In the genomic region with DNA sequence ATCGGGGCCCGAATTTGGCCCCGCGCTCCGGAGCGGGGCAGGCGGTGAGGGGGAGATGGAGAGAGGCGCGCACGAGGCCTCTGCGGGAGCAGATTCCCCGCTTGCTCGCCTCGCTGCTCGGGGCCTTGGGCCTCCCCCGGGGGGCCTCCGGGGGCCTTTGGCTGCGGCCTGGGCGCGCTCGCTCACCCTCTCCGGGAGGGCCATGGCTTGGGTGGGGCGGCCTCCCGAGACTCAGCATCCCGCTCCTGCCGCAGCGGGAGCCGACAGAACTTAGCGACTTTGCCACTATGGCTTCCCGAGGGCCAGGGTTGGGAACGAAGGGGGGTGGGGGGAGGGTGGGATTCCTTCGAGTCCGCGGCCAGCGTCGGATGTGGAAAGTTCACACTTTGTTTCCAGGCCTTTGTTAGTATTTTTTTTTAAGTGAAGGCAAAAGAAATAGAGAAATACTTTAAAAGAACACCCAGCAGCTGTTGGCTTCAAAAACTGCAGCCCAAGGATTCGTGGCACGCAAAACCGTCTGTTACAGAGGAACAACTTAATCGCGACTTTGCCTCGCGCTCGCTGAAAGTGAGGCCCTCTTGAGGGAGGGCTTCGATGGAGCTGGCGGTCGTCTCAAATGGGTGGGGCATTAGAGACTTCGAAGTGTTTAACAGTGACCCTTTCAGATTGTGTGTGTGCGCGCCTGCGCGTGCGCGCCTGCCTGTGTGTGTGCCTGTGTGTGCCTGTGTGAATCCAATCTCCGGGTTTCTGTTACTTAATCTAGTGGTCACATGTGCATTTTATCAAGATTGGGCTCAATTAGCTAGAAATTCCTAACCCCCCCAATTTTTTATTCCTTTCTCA, we compare ENCODE assay signal across 8 mouse cellular contexts. TPM values are rescaled to one million over a fixed set of nuclear protein-coding genes. Genes with fewer than 3 reads are reported as not detected.
DNase-seq lines count a peak whose midpoint lies in the region; ATAC-seq and TF ChIP-seq lines count a peak whose summit lies in the region.

No protein-coding gene starts in this region.

- no peaks in the 10 kb centered on the region for H3K9me3 ChIP-seq in kidney, embryonic 14.5 days (ENCODE audit: control insufficient read depth, low read length)
- no peaks in the 10 kb centered on the region for H3K9me3 ChIP-seq in stomach, embryonic 15.5 days

- peaks cover 37% of the 10 kb centered on the region for H3K36me3 ChIP-seq in kidney, embryonic 14.5 days (ENCODE audit: control insufficient read depth, insufficient read depth, low read length)
- 0 out of 2 replicates have a peak, but pooled peaks cover 13% of the 10 kb centered on the region for H3K36me3 ChIP-seq in stomach, embryonic 15.5 days

- peak overlapping the region; percentile 86 for H3K27ac ChIP-seq in bone marrow, adult 2 months (ENCODE audit: control insufficient read depth, insufficient read depth, low read depth, low read length, poor library complexity)
- peak overlapping the region; percentile 95 for H3K27ac ChIP-seq in embryonic fibroblast, embryonic 13.5 days (ENCODE audit: insufficient read depth, low read length)
- H3K27ac ChIP-seq in kidney, embryonic 14.5 days (ENCODE audit: low read depth, low read length) = peak overlapping the region; percentile 100
- peak overlapping the region; percentile 98 for H3K27ac ChIP-seq in stomach, embryonic 15.5 days

- peak overlapping the region; percentile 86 for H3K4me3 ChIP-seq in bone marrow, adult 2 months (replicated peaks; ENCODE audit: control insufficient read depth, low read depth, low read length)
- peak overlapping the region; percentile 96 for H3K4me3 ChIP-seq in embryonic fibroblast, embryonic 13.5 days (ENCODE audit: insufficient read depth, low read length)
- H3K4me3 ChIP-seq in kidney, embryonic 14.5 days (ENCODE audit: low read length) = peak overlapping the region; percentile 98
- H3K4me3 ChIP-seq in stomach, embryonic 15.5 days (replicated peaks) = peak overlapping the region; percentile 88

- ATAC-seq in kidney, embryonic 14.5 days (ENCODE audit: low FRiP score, low TSS enrichment) = peak; percentile 70
- ATAC-seq in stomach, embryonic 15.5 days (ENCODE audit: insufficient read depth, low FRiP score, low read depth) = peak; percentile 72

- under 1% methylated on average over 55 of the region's 55 CpGs for WGBS in bone marrow, adult 2 months
- WGBS in kidney, embryonic 14.5 days = under 1% methylated on average over 55 of the region's 55 CpGs
- under 1% methylated on average over 53 of the region's 55 CpGs for WGBS in stomach, embryonic 15.5 days

- no peak for TF ChIP-seq CTCF in bone marrow, adult 2 months (IDR thresholded peaks at IDR 0.05; ENCODE audit: control insufficient read depth, insufficient read depth, low read length)
- TF ChIP-seq CTCF in embryonic fibroblast, embryonic 13.5 days (IDR thresholded peaks at IDR 0.05; ENCODE audit: borderline replicate concordance, insufficient read depth, low read length) = no peak

- peak overlapping the region; percentile 90 for H3K4me2 ChIP-seq in kidney, embryonic 14.5 days (replicated peaks; ENCODE audit: low read depth, low read length)
- peak overlapping the region; percentile 81 for H3K4me2 ChIP-seq in stomach, embryonic 15.5 days

- peaks cover 1% of the 10 kb centered on the region for H3K4me1 ChIP-seq in bone marrow, adult 2 months (ENCODE audit: control insufficient read depth, insufficient read depth, low read length)
- peaks cover 9% of the 10 kb centered on the region for H3K4me1 ChIP-seq in embryonic fibroblast, embryonic 13.5 days (ENCODE audit: control insufficient read depth, insufficient read depth, low read length)
- peaks cover 26% of the 10 kb centered on the region for H3K4me1 ChIP-seq in kidney, embryonic 14.5 days (ENCODE audit: control insufficient read depth, insufficient read depth, low read length)
- peaks cover 31% of the 10 kb centered on the region for H3K4me1 ChIP-seq in stomach, embryonic 15.5 days

- peak; percentile 18; the same call in 1 of the 2 replicates for TF ChIP-seq POLR2A in bone marrow, adult 2 months (IDR thresholded peaks at IDR 0.05; ENCODE audit: borderline replicate concordance, control insufficient read depth, low read depth, low read length)
- TF ChIP-seq POLR2A in embryonic fibroblast, embryonic 13.5 days (IDR thresholded peaks at IDR 0.05; ENCODE audit: low read depth, low read length) = peak; percentile 94

- DNase-seq in A20 (ENCODE audit: low read depth, low spot score) = peak; percentile 84
- peak; percentile 84 for DNase-seq in heart, adult 9 months (ENCODE audit: low spot score in 2 of 2)
- DNase-seq in liver = peak; percentile 86
- peak; percentile 36 for DNase-seq in natural killer cell, adult 2 months (ENCODE audit: low spot score in 2 of 2)

- H3K27me3 ChIP-seq in kidney, embryonic 14.5 days (ENCODE audit: control insufficient read depth, insufficient read depth, low read length) = no peaks in the 10 kb centered on the region
- H3K27me3 ChIP-seq in stomach, embryonic 15.5 days (replicated peaks) = no peaks in the 10 kb centered on the region

- H3K9ac ChIP-seq in kidney, embryonic 14.5 days (ENCODE audit: low read depth, low read length) = peak overlapping the region; percentile 100
- H3K9ac ChIP-seq in stomach, embryonic 15.5 days = peak overlapping the region; percentile 95

RNA-seq across cellular contexts. Expression of gene Nedd4, which starts 0.8 kb away (rescaled TPM):
- 37.8 and 78.6 TPM in 2 replicates for polyA plus RNA-seq in bone marrow, adult 2 months (2011; ENCODE audit: insufficient read depth, insufficient read length, low replicate concordance, missing spikeins)
- polyA plus RNA-seq in embryonic fibroblast, embryonic 13.5 days (2011; ENCODE audit: insufficient read length, low read depth, missing spikeins) = 1,359 and 1,364 TPM in 2 replicates
- polyA plus RNA-seq in kidney, embryonic 14.5 days (2014; fragmentation: Nextera tagmentation; extraction: Ambion mirVana) = 448 and 806 TPM in 2 replicates
- 502 and 542 TPM in 2 replicates for polyA plus RNA-seq in stomach, embryonic 15.5 days (2015; fragmentation: Nextera tagmentation; extraction: Ambion mirVana)

Comparison
In these comparisons a context has a peak if more than half of its experiments do, and no peak if none do; other contexts are left out.
1. Peak in every context shown above with its lines: DNase-seq, ATAC-seq, H3K4me3 ChIP-seq and H3K27ac ChIP-seq.
2. DNase-seq: peak in every context shown above with its lines; median percentile 86 in liver; 84 in A20; 84 in heart, adult 9 months; 36 in natural killer cell, adult 2 months.